Mouse (Mus musculus): Measurements from ENCODE around the gene Ddn. TPM values are rescaled to one million over a fixed set of nuclear protein-coding genes. Genes with fewer than 3 reads are reported as not detected.
A peak's percentile ranks its signal among the peaks of the same experiment; 100 is the strongest.

Gene Ddn
- polyA plus RNA-seq (2012; rRNA removed): 1.0 and 1.3 TPM in 2 replicates

DNA sequence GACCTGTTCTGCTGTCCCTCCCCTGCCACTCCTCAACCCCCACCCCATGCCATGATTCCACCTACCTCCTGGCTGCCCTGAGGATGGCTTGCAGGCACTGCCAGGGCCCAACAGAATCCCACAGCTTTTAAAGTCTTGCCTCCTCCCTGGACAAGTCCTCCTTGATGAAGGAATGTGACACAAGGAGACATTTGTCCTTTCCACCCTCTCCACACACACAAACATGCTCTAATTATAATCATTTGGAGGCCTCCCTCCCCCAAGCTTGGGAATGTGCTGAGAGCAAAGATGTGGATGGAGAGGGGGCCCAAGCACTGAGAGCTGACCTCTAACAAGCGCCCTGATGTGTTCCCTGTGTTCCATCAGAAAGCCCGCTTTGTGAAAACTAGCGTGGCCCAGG, at the start of gene Ddn:
Gene Ddn (minus strand): TSS at position 101 of the 400 bp plus-strand sequence.
- H3K27ac ChIP-seq (ENCODE audit: insufficient read depth, low read length): no peak within 1 kb of the TSS
- no peak within 1 kb of the TSS for H3K4me3 ChIP-seq (replicated peaks; ENCODE audit: insufficient read depth, low read depth, low read length)
- H3K27me3 ChIP-seq (ENCODE audit: control insufficient read depth, insufficient read depth, low read length): peaks cover 3% of the 10 kb centered on the region; the same call in 1 of the 2 replicates
- DNase-seq: no peak
- TF ChIP-seq CTCF (IDR thresholded peaks at IDR 0.05; ENCODE audit: borderline replicate concordance, insufficient read depth, low read depth, low read length): no peak
- no peak for TF ChIP-seq POLR2A (IDR thresholded peaks at IDR 0.05; ENCODE audit: borderline replicate concordance, insufficient read depth, low read length)
- H3K4me1 ChIP-seq (ENCODE audit: control insufficient read depth, insufficient read depth, low read length): peaks cover 6% of the 10 kb centered on the region; the same call in 1 of the 2 replicates
- WGBS: 67% methylated on average over 3 of the region's 3 CpGs

DNA sequence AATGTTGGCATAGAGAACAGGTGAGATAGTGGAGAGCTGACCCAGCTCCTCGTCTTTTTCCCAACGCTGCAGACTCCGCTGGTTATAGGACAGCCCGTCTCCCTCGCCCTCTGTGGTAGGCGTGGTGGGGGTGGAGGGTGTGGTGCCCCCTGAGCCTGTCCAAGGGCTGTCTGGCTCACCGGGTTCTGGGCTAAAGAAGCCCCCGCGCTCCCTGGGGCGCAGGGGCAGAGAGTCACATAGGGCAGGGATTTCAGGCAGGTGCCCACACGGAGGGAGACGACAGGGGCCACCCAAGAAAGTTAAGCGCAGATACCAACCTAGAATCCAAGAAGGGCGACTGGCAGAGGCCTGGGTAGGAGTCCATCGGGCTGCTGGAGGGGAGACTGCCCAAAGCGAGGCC, 44.9 kb upstream of the Ddn start:
- no peak for DNase-seq
- Histone ChIP-seq H3K27me3 (ENCODE audit: control insufficient read depth, insufficient read depth, low read length) (no peaks in the 10 kb centered on the region), H3K27ac (ENCODE audit: insufficient read depth, low read length) (peak overlapping the region; percentile 4; the same call in 1 of the 2 replicates), H3K4me3 (replicated peaks; ENCODE audit: insufficient read depth, low read depth, low read length) (no peak overlapping the region), H3K4me1 (ENCODE audit: control insufficient read depth, insufficient read depth, low read length) (peaks cover 42% of the 10 kb centered on the region)
- no peak for TF ChIP-seq CTCF (IDR thresholded peaks at IDR 0.05; ENCODE audit: borderline replicate concordance, insufficient read depth, low read depth, low read length)
- no peak for TF ChIP-seq POLR2A (IDR thresholded peaks at IDR 0.05; ENCODE audit: borderline replicate concordance, insufficient read depth, low read length)
- WGBS: 86% methylated on average over 16 of the region's 16 CpGs

DNA sequence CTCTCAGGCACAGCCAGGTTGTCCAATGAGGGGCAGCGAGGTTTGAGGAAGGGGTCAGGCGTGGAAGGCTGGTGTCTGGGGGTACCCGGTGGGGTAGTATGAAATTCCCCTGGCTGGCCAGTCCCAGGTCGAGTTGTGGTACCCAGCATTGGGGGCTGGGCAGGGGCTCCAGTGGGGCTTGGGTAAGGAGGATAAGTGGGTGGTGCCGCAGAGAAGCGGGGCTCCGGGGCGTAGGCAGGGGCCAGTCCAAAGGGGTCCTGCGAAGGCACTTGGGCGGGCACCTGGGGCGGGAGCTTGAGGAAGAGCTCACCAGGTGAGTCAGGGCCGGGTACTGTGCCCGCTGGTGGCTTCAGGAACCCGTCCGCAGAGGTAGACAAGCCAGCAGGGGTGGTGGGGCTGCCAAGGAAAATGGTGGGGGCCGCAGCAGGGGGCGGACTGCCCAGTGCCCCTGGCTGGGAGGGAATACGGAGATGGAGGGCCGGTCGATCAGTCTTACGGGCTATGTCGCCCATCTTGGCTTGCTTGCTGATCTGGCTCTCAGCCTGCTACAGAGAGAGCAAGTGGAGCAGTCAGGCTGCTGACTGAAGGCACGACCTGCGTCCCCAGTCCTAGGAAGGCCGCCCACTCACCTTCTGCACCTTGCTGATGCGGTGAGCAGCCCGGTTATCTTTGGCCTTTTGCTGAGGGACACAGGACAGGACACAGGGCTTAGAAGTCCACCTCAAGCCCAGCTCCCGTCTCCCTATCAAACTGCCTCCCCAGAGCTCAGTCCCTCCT, 44.1 kb upstream of the Ddn start:
- H3K27ac ChIP-seq (ENCODE audit: insufficient read depth, low read length): peak overlapping the region; percentile 4; the same call in 1 of the 2 replicates
- peak; percentile 56 to 71 for DNase-seq
- 51% methylated on average over 27 of the region's 28 CpGs for WGBS
- peaks cover 43% of the 10 kb centered on the region for H3K4me1 ChIP-seq (ENCODE audit: control insufficient read depth, insufficient read depth, low read length)
- TF ChIP-seq CTCF (IDR thresholded peaks at IDR 0.05; ENCODE audit: borderline replicate concordance, insufficient read depth, low read depth, low read length): no peak
- peak; percentile 29; the same call in 1 of the 2 replicates for TF ChIP-seq POLR2A (IDR thresholded peaks at IDR 0.05; ENCODE audit: borderline replicate concordance, insufficient read depth, low read length)
- H3K4me3 ChIP-seq (replicated peaks; ENCODE audit: insufficient read depth, low read depth, low read length): peak overlapping the region; percentile 2
- no peaks in the 10 kb centered on the region for H3K27me3 ChIP-seq (ENCODE audit: control insufficient read depth, insufficient read depth, low read length)

DNA sequence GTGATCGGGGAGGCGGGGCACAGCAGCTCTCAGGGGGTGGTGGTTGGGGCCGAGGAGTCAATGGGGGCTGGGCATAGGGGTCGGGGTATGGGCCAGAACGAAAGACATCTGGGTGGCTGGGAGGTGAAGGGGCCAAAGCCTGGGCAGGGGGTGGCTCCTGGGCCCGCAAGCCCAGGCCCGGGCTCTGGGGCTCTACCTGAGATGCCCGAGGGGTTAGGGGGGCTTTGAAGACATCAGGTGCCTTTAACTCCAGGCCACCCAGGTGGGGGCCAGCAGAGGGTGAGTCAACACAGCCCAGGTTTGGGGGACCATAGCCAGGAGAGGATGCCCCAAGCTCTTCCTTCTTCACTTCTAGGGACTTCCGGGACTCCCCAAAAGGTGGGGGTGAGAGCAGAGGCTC, 43.4 kb upstream of the Ddn start:
- TF ChIP-seq CTCF (IDR thresholded peaks at IDR 0.05; ENCODE audit: borderline replicate concordance, insufficient read depth, low read depth, low read length) (no peak), POLR2A (IDR thresholded peaks at IDR 0.05; ENCODE audit: borderline replicate concordance, insufficient read depth, low read length) (no peak)
- WGBS: 84% methylated on average over 9 of the region's 9 CpGs
- Histone ChIP-seq H3K4me3 (replicated peaks; ENCODE audit: insufficient read depth, low read depth, low read length) (no peak overlapping the region), H3K27me3 (ENCODE audit: control insufficient read depth, insufficient read depth, low read length) (no peaks in the 10 kb centered on the region), H3K27ac (ENCODE audit: insufficient read depth, low read length) (no peak overlapping the region), H3K4me1 (ENCODE audit: control insufficient read depth, insufficient read depth, low read length) (peaks cover 43% of the 10 kb centered on the region)
- no peak for DNase-seq

DNA sequence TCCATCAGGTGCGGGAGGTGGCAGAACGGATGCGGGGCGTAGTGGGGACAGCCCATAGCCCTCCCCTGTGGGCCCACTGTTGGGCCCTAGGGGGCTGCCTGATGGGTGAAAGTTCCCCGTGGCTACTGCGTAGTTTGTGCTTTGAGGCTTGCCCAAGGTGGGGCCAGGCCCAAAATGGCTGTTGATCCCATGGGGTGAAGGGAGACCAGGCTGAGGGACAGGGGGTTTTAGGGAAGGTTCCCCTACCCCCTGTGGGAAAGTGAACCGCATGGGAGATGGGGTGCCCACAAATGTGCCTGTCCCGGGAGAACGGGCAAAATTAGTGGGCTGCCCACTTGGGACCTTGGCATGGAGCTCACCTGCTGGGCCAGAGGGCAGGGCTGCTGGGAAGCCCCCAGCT, 42.8 kb upstream of the Ddn start:
- TF ChIP-seq POLR2A (IDR thresholded peaks at IDR 0.05; ENCODE audit: borderline replicate concordance, insufficient read depth, low read length): no peak
- TF ChIP-seq CTCF (IDR thresholded peaks at IDR 0.05; ENCODE audit: borderline replicate concordance, insufficient read depth, low read depth, low read length): no peak
- DNase-seq: no peak
- no peak overlapping the region for H3K4me3 ChIP-seq (replicated peaks; ENCODE audit: insufficient read depth, low read depth, low read length)
- no peak overlapping the region for H3K27ac ChIP-seq (ENCODE audit: insufficient read depth, low read length)
- 89% methylated on average over 9 of the region's 9 CpGs for WGBS
- peaks cover 43% of the 10 kb centered on the region for H3K4me1 ChIP-seq (ENCODE audit: control insufficient read depth, insufficient read depth, low read length)
- no peaks in the 10 kb centered on the region for H3K27me3 ChIP-seq (ENCODE audit: control insufficient read depth, insufficient read depth, low read length)

DNA sequence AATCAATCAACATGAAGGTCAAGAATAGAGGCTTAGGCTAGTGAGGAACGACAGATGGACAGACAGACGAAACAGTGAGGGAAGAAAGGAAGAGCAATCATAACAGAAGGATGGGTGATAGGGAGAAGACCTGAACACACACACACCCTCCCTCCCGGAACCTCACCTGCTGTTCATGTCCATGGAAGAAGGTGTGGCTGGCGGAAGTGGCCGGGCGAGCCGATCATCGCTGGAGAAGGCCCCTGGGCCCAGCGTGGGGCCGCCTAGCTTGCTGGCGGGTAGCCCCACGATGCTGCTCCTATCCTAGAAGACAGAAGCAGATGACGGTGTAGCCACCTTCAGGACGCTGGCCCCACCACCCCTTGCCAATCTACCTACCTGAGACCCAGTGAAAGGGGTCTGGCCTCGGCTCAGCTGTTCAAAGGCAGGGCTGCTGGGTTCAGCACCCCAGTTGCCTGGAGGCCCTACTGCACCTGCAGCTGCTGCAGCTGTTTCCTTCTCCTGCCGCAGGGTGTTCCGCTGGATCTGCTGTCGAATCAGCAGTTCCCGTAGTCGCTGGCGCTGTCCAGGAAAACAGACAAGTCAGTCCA, 42.0 kb upstream of the Ddn start:
- no peak overlapping the region for H3K4me3 ChIP-seq (replicated peaks; ENCODE audit: insufficient read depth, low read depth, low read length)
- DNase-seq: no peak
- no peak for TF ChIP-seq CTCF (IDR thresholded peaks at IDR 0.05; ENCODE audit: borderline replicate concordance, insufficient read depth, low read depth, low read length)
- TF ChIP-seq POLR2A (IDR thresholded peaks at IDR 0.05; ENCODE audit: borderline replicate concordance, insufficient read depth, low read length): no peak
- no peaks in the 10 kb centered on the region for H3K27me3 ChIP-seq (ENCODE audit: control insufficient read depth, insufficient read depth, low read length)
- WGBS: 48% methylated on average over 21 of the region's 21 CpGs
- 0 out of 2 replicates have a peak overlapping the region, but pooled peaks have one; percentile 19 for H3K27ac ChIP-seq (ENCODE audit: insufficient read depth, low read length)
- peaks cover 43% of the 10 kb centered on the region for H3K4me1 ChIP-seq (ENCODE audit: control insufficient read depth, insufficient read depth, low read length)

DNA sequence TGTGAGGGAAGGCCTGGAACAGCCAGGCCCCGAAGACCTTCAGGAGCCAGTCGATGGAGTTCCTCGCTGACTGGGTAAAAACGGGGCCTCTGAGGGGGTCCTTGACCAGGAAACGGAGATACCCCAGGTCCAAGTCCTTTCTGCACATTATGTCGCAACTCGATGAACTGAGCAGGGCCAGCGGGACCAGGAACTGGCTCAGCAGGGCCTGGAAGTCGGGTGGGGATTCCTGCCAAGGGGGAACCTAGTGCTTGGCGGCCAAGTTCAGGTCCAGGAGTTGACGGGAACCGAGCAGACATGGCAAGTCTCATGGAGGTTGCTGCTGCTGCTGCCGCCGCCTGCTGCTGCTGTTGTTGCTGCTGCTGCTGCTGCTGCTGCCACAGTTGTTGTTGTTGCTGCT, 41.4 kb upstream of the Ddn start:
- no peaks in the 10 kb centered on the region for H3K27me3 ChIP-seq (ENCODE audit: control insufficient read depth, insufficient read depth, low read length)
- no peak overlapping the region for H3K27ac ChIP-seq (ENCODE audit: insufficient read depth, low read length)
- no peak overlapping the region for H3K4me3 ChIP-seq (replicated peaks; ENCODE audit: insufficient read depth, low read depth, low read length)
- WGBS: 24% methylated on average over 14 of the region's 14 CpGs
- no peak for TF ChIP-seq CTCF (IDR thresholded peaks at IDR 0.05; ENCODE audit: borderline replicate concordance, insufficient read depth, low read depth, low read length)
- TF ChIP-seq POLR2A (IDR thresholded peaks at IDR 0.05; ENCODE audit: borderline replicate concordance, insufficient read depth, low read length): no peak
- peak; percentile 61 to 68 for DNase-seq
- peaks cover 43% of the 10 kb centered on the region for H3K4me1 ChIP-seq (ENCODE audit: control insufficient read depth, insufficient read depth, low read length)
